Mouse (Mus musculus): ENCODE measurements at regions not wholly inside any gene's neighbourhood (a gene's known extent, or its start where the extent isn't known, plus 50 kb on each side); places are given as distances from the start of the nearest gene placed in this dataset.

DNA sequence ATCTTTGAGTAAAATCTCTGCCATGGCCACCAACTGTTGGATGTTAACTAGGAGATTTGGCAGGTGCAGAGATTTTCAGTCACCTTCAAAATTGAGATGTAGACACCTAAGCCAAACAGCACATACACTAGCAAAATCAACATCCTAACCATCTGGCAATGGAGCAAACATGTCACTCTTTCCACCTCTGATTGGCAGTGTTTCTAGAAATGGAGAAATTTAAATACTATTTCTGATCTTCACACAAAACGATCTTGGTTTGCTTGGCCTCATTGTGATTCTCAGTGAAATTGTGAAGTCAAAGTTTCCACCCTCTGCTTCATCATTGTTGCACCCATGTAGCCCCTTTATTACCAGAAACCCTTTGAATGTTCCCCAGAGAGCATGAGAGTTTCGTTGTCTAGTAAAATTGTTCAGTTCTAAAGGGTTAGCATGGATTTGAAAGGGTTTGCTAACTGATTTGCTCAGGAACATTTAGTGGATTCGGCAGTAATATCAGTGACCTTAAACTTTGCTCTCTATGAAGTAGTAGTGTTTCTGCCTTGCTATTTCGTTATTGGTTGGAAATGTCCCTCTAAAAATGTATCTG, 854.1 kb downstream of the Stpg2 start:
- TF ChIP-seq POLR2A (IDR thresholded peaks at IDR 0.05; ENCODE audit: insufficient read length, low read depth) (no peak), USF1 (IDR thresholded peaks at IDR 0.05; ENCODE audit: low read depth) (no peak), TCF3 (IDR thresholded peaks at IDR 0.05; ENCODE audit: insufficient read length, low read depth) (no peak), POLR2AphosphoS2 (IDR thresholded peaks at IDR 0.05; ENCODE audit: insufficient read length, low read depth) (no peak), E2F4 (IDR thresholded peaks at IDR 0.05; ENCODE audit: insufficient read depth) (no peak)
